Mouse (Mus musculus): ENCODE results near the gene Lgals1.

Lgals1 gene

GRCm38 (mm10) chr15:78912040-78912439 is 14.5 kb upstream of the Lgals1 start:
- no peak for DNase-seq (ENCODE audit: low spot score)

- peak; percentile 95 for DNase-seq (ENCODE audit: low spot score)
Observed at GRCm38 (mm10) chr15:78913632-78914090, 12.9 kb upstream of the Lgals1 start, which contains the start of gene Pdxp. Pdxp (plus strand) TSS chr15:78913919.

GRCm38 (mm10) chr15:78914091-78914822 is 12.3 kb upstream of the Lgals1 start:
- no peak for DNase-seq (ENCODE audit: low spot score)

GRCm38 (mm10) chr15:78914823-78915659 is 11.5 kb upstream of the Lgals1 start:
- no peak for DNase-seq (ENCODE audit: low spot score)

GRCm38 (mm10) chr15:78915660-78916017 is 10.9 kb upstream of the Lgals1 start:
- peak; percentile 74 for DNase-seq (ENCODE audit: low spot score)

GRCm38 (mm10) chr15:78916052-78916826 is 10.3 kb upstream of the Lgals1 start:
- DNase-seq (ENCODE audit: low spot score), result no peak

- no peak for DNase-seq (ENCODE audit: low spot score)
Observed at GRCm38 (mm10) chr15:78918126-78918525, 8.4 kb upstream of the Lgals1 start.

- DNase-seq (ENCODE audit: low spot score), result no peak
Observed at GRCm38 (mm10) chr15:78919914-78920313, 6.6 kb upstream of the Lgals1 start.

GRCm38 (mm10) chr15:78922700-78923099 is 3.8 kb upstream of the Lgals1 start:
- no peak for DNase-seq (ENCODE audit: low spot score)

- DNase-seq (ENCODE audit: low spot score), result no peak
Observed at GRCm38 (mm10) chr15:78923585-78923984, 2.9 kb upstream of the Lgals1 start.

GRCm38 (mm10) chr15:78925129-78925528 is 1.4 kb upstream of the Lgals1 start:
- DNase-seq (ENCODE audit: low spot score), result no peak

- no peak for DNase-seq (ENCODE audit: low spot score)
Observed at GRCm38 (mm10) chr15:78927021-78927787, 679 bp downstream of the Lgals1 start.

GRCm38 (mm10) chr15:78927788-78928457 is 1.4 kb downstream of the Lgals1 start:
- no peak for DNase-seq (ENCODE audit: low spot score)

GRCm38 (mm10) chr15:78928539-78928938 is 2.0 kb downstream of the Lgals1 start:
- no peak for DNase-seq (ENCODE audit: low spot score)

- no peak for DNase-seq (ENCODE audit: low spot score)
Observed at GRCm38 (mm10) chr15:78930192-78930706, 3.7 kb downstream of the Lgals1 start.

GRCm38 (mm10) chr15:78930801-78931426 is 4.4 kb downstream of the Lgals1 start:
- no peak for DNase-seq (ENCODE audit: low spot score)

GRCm38 (mm10) chr15:78931577-78931976 is 5.1 kb downstream of the Lgals1 start:
- DNase-seq (ENCODE audit: low spot score), result no peak

- peak; percentile 85 for DNase-seq (ENCODE audit: low spot score)
Observed at GRCm38 (mm10) chr15:78934784-78935320, 8.3 kb downstream of the Lgals1 start, which contains the start of gene Nol12. Nol12 (plus strand) TSS chr15:78934933.

GRCm38 (mm10) chr15:78936403-78936802 is 9.9 kb downstream of the Lgals1 start:
- DNase-seq (ENCODE audit: low spot score), result no peak

- DNase-seq (ENCODE audit: low spot score), result no peak
Observed at GRCm38 (mm10) chr15:78937311-78937710, 10.8 kb downstream of the Lgals1 start.
